Mouse (Mus musculus) right cerebral cortex, postnatal 10 days (tissue): ENCODE measurements around the gene Atxn1.
A peak's percentile ranks its signal among the peaks of the same experiment; 100 is the strongest.

Source experiments
- DNase-seq, 2 experiments: peaks; one replicate each; pipeline ENCODE4 v3.0.0; 2021; ENCODE audit warnings: low spot score in 2 of 2

Atxn1 gene

DNA sequence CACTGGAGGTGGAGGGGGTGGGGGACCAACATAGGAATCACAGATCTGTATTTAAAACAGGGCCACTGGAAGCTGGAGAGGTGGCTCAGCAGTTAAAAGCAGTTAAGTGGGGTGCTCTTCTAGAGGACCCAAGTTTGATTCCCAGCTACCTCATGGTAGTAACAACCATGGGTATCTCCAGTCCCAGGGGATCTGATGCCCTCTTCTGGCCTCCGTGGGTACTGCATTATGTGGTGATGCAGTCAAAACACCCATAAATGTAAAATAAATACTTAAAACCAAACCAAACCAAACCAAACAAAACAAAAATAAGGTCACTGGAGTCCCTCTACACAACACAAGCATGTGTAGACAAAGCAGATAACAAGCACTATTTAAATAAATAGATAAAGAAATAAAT is 32.9 kb downstream of the Atxn1 start:
- no peak for DNase-seq

DNA sequence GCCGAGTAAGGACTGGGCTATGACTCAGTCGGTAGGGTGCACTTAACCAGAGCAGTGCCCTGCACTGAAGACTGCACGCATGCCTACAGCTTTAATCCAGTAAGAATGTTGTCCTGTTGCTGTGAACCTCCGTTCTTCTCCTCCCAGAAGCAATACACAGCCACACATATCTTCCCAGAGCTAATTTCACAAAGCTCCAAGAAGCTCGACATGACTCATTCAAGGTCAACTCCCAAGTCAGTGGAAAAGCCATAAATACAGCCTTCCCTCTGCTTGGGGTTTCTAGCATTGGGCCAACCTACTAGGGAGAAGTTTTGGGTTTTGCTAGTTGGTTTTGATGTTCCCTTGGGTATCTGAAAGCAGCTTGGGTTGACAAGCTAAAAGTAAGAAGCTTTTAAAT is 33.6 kb downstream of the Atxn1 start:
- no peak for DNase-seq

DNA sequence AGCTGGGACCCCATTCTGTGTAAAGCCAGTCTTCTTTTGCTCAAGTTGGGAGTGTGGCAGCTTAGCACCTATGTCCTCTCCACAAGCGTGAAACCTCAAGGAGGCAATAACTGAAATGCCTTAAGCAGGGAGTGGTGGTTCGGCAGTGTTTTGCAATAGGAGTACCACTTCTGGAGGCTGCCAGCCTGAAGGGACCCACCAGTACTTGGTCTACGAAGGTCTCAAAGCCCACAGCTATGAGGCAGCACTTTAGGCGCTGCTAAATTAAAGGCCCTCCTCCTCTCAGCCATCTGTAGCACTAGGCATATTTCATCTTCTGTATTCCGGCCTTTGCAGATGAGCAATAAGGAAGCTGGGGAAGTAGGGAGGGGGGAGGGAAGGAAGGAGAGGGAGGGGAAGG is 35.1 kb downstream of the Atxn1 start:
- DNase-seq: no peak

DNA sequence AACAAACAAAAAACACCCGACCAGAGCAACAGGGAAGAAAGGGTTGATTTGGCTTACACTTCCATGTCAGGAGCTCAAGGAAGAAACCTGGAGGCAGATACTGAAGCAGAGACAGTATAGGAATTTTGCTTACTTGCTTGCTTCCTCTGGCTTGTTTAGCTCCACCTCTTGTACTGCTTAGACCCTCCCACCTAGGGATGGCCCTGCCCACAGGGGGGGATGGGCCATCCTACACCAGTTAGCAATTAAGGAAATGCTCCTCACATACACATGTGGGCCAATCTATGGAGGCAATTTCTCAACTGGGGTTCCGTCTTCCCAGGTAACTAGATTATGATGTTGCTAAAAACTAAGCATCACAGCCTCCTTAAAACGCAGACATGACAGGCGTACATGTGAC is 39.5 kb downstream of the Atxn1 start:
- no peak for DNase-seq

DNA sequence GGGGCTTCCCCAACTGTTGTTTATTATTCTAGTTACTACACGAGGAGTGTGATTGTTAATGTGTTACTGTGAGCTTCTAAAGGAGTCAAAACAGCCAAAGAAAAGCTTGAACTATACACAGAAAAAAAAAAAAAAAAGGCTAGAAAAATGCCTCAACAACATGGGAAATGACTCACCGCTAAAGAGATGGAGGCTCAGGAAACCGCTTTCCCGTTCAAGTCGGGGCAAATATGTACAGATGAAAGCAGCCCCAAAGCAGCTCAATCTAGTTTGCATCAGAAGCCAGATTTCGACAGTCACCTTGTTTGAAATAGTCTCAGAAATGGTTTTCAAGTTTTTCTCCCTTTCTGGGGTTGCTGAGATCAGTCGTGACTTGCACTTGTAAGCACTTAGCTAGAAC is 40.3 kb downstream of the Atxn1 start:
- DNase-seq: no peak

DNA sequence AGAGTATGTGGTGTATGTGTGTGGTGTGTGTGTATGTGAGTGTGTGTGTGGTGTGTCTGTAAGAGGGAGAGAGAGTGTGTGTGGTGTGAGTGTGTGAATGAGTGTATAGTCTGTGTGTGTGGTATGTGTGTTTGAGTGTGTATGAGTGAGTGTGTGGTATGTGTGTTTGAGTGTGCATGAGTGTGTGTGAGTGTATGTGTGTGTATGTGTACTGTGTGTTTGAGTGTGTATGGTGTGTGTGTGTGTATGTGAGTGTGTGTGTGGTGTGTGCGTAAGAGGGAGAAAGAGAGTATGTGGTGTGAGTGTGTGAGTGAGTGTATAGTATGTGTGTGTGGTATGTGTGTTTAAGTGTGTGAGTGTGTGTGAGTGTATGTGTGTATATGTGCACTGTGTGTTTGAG is 41.7 kb downstream of the Atxn1 start:
- no peak for DNase-seq

DNA sequence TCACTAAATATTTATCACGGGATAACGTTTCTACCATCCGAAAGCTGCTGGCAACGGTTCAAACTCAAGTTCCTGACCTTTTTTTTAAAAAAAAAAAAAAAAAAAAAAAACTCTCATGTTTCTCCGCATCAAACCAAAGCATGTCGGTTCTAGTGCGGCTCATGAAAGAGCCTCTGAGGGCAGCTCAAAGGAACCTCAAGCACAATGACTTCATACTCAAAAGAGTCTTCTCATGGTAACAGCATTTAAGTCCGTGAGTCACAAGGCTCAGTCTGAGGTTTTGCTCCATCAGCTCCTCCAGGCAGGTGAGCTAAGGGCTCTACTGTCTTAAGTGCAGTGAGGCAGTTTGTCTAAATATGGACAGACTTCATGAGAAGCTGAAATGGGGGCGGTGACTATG is 42.3 kb downstream of the Atxn1 start:
- DNase-seq: no peak

DNA sequence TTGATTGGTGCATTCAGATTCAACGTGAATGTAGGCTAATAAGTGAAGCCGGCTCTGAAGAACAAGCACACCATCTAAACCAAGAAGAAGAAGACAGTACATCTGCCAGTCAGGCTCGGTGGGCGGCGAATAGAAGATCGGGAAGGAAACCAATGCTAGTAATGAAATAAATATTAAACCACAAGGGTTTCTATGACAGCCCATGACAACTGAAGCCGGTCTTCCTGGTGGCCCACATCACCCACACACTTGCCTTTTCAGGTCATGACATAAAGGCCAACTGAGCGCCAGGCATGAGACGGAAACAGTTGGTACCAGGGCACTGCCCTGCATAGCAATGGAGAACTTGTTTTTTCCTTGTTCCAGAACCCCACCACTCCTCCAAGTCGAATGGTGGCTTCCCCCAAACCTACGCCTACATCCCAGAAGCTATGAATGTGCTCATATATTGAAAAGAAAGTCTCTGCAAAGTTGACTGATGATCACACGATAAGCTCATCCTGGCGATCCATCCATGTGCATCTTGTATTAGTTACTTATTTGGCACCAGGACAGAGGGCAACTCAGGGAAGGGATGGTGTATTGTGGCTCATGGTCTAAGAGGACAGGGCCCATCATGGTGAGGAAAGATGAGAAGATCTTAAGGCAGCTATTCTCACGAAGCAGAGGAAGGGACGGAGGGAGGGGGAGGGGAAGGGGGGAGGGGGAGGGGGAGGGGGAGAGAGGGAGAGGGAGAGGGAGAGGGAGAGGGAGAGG is 45.7 kb downstream of the Atxn1 start:
- DNase-seq: no peak

DNA sequence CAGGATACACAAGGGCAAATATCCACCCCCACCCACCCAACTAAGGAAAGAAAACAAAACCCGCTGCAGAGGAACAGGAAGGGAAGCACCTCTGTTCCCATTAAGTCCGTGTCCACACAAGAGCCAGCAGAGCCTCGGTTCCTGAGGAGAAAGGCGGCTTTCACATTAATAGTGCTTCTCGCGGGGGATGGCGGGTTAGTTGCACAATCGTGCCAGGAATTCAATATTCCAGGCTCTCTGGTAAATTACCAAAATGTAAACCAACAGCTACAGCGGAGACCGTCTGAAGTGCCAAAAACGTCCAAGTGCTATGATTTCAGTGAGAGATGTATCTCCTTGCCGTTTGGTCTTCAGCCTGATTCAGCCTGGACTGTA is 46.8 kb downstream of the Atxn1 start:
- no peak for DNase-seq

DNA sequence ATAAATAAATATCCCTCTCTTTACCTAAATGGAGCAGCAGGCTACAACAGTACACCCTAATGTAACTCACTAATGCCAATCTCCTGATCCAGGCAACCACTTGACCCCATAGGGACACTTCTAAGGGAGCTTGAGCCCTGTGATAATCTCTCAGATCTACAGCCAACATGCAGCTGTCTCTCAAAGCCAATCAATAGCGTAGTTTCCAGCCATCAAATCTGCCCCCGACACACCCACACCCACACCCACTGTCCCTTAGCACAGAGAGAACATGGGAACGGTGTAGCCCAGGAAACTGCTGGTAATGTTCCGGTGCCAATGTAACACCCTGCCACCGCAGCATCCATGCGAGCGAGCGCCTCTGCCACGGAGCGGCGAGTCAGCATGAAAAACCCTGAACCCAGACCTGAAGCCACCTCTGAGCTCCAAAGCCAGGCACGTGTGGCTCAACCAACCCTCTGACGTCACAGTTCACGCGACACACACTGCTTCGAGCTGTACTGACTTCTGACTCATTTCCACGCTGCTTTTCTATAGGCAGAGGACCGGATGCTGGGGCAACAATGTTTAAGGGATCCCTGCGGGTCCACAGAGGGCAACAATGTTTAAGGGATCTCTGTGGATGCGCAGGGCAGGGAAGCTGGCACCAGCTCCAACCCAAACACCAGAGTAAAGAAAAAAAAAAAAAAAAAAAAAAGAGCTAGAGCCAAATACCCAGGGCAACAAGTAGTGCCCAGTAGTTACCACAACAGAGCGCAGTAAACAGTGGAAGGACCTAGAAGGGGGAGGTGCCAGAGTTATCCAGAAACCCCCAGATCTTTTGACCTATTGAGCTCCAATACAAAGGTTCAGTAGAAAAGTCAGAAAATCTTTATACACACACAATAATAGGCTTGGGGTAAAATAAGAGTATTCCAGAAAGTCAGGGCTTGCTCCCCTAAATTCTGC is 47.5 kb downstream of the Atxn1 start:
- DNase-seq: no peak

DNA sequence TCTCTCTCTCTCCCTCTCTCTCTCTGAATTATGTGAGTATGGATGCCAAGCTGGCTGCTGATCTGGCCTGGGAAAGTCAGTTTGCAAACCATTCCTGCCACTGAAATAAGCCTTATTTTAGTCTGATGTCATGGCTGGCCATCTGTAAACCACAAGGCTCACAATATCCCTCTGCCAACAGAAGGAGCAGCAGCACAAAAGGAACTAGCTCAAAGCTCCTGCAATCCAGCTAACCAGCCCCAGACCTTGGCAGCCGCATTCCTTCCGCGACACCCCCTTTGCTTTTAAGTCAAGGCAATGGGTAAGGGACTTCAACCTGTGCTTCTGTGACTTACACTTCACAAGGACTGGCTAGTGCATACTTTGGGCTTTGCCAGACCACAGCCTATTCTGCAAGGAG is 48.9 kb downstream of the Atxn1 start:
- peak in 1 of 2 experiments; percentile 58 for DNase-seq

DNA sequence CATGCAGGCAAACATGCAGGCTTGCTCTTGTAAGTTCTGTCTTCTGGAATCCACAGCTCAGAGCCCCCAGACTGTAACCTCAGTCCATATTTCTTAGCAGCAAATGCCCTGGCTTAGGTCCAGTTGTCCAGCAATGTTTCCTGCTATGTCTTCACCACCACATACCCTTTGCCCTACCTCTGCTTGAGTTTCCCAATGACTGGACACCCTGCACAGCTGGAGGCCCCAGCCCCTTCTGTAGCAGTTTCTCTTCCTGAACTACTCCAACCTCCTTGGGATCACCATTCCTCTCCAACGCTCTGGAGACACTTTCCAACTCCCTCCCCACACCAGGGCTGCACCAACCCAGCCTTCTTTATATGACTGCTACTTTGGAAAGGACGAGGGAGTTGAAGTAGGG is 49.8 kb downstream of the Atxn1 start:
- DNase-seq: no peak

DNA sequence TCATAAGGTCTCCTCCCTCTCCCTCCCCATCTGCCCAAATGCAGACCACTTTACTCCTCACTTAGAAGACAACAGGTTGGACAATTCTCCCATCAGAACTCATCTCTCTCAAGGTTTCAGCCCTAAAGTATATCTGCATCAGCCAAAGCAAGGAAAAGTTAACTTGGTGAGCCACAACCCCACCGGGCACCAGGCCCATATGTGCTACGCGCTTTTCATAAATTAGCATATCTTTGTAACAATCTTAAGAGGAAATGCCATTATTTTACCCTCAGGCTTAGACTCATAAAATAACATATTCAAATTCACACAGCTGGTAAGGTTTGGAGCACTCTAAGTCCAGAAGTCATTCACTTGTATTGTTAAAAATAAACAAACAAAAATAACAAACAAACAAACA is 50.7 kb downstream of the Atxn1 start:
- no peak for DNase-seq

DNA sequence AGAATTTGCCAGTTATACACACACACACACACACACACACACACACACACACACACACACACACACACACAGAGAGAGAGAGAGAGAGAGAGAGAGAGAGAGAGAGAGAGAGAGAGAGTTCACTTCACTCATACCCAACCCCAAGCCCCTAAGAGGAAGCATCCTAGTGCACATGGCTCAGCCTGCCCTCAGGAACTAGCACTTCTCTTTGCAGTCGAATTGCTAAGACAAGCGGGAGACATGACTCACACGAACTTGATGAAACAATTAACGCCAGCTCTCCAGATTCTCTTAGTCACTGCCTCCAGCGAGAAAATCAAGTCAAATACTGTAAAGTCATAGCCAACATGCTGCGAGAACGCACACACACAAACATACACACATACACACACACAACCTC is 53.0 kb downstream of the Atxn1 start:
- DNase-seq: no peak

DNA sequence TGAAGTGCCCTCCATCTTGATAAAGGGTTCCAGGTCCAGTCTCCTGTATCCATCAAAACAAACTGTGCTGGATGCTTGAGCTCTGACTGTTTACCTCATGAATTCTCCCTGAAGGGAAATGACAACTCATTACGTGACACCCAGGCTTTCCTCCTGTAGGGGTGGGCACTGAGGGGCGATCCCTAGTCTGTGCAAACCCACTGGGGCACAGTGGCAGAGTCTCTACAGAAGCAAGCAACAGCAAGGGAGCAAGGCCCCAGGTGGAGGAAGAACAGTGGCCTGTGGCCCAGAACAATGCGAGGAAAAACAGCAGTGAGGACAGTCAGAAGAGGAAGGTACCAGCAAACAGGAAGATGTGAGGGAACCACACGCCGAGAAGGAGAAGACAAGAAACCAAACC is 53.7 kb downstream of the Atxn1 start:
- no peak for DNase-seq

DNA sequence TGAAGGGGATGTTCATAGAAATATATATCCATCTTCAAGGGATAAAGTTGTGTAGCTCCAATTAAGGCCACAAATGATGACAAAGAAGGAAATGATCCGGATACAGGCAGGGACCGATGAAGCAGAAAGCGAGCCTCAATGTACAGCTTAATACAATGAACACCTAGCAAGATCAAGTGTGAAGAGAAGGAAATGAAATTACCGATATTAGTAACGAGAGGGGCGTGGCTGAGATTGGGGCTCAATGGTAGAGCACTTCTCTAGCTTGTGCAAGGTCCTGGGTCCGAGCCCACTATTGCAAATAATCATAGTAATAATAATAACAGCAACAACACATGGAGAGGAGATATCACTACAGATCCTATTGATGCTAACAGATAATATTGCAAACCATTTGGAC is 54.5 kb downstream of the Atxn1 start:
- DNase-seq: no peak

DNA sequence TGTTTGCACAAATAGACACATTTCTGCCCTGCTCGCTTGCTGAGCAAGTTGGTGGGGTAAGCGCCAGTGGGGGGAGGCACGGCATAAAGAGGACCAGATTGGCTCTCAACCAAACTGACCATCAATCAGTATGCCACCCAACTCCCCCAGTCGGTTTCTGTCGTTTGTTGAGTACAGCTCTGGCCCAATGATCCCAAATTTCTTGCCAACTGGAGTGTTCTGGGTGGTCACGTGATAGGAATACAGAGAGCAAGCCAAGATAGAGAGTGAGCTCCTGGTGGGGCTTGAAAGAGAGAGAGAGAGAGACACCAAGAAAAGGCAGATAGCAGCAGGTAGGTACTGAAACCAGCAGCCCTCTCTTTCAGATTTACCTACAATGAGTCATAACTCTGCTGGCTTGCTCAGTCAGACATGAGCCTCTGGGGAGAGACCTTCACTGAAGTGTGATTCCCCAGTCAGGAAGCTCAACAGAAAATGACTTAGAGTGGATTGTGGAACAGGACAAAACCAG is 57.6 kb downstream of the Atxn1 start:
- DNase-seq: peak; percentile 67 to 75

DNA sequence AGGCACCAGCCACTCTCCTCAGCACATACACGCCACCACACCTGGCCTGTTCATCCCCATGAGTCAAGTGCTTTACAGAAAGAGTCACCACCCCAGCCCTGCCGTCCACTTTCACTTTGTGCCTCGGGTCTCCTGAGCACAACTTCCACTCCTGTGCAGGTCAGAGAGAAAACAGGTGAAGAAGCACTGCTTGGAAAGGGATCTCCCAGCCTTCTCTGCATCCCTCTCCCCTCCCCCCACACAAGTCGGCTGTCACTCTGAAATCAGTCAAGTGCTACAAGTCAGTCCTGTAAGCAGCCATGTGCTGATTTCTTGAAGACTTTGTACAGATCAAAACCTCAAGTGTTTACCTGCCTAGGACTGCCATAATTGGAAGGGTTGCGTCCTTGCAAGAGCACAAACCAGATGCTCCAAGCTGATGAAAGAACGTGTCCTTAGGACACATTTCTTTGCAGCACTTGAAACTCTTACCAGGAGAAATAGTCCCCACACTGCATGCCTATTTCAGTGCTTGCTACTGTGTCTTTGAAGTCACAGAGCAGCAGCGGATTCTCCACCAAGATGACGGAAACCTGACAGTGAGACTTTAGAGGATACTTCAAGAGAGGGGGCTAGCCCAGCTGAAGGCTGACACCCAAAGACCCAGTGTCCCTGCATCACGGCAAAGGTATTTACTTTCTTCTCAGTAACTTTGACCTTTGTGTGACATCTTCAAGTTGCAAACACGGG is 58.2 kb downstream of the Atxn1 start:
- DNase-seq: no peak

DNA sequence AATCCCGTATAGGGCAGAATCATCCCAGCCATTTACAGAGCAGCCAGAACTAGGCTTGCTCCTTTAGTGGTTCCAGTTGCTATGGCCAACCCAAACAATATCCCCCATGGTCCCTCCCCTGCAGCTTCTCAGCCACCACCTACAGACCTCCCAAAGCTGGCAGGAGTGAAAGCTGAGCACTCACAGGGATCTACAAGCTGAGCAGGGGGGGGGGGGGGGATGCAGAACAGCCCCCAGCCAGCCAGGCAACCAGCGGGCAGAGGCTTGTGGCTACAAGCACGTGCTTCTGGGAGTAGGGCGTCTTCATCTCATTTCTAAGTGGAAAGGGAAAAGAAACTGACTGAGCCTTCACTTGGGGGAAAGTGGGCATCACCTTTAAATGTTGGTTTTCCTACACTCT is 59.9 kb downstream of the Atxn1 start:
- DNase-seq: no peak

DNA sequence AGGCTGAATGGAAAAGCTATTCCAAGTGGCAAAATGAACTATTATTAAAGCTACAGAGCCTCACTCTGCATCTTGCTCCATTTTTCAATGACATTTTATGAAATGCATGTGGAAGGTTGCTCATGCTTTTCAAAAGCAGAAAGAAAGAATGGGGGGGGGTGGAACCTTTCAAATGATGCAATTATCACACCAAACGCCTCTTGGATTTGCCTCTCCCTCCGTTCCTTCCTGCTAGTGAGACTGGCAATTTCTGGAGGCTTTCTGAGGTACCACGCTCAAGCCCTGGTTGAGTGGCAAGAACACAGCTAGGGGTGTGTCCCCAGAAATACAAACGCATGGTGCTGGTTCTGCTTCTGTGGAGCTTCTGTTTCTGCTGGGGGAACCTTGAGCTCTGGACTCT is 60.4 kb downstream of the Atxn1 start:
- DNase-seq: no peak

DNA sequence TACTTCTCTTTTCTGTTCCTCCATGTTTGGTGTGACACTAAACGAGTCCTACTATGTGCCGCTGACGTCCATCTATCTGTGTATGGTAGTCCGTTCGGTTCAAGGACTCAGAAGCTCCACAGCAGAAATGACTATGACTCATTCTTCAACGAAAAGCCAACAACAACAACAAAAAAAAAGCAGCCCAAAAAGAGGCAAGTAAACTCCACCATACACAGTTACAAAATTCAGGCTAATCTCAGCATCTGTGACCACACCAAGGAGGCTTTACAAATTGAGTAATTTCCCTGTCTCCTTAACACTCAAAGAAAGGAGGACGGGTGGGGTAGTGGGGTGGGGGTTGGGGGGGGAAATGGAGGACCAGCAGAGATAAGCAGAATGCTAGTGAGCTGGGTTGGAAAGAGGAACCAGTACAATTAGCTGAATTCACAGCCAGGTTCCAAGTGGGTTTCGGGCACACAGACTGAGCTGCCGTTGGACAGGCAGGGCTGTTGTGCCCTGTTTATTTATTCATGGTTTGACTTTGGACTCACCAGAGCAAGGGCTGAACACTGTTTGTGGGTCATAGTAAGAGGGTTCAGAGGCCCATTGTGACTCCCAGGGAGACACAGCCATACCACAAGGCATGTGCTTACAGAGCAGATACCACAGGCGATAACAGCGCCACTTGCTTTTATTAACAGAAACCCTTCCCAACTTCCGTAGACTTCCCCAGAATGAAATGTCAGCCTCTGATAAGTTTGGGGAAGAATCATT is 61.1 kb downstream of the Atxn1 start:
- DNase-seq: no peak

DNA sequence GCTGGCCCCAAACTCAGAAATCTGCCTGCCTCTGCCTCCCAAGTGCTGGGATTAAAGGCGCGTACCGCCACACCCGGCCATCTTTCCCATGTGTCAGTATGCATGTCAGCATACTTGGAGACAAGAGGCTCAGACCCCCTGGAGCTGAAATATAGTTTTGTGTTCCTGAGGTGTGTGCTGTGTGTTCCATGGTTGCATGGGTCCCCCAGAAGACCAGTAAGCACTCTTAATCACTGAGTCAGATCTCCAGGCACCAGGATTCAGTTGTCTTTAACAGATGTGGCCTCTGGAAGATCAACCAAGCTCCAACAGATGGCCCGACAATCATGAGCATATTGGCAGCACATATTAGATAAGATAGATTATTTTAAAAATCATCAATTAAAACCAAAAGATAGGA is 62.4 kb downstream of the Atxn1 start:
- no peak for DNase-seq
